Mouse (Mus musculus): ENCODE measurements around the gene Gm28729.

GRCm38 (mm10) chr9:96483028-96483427, 42.0 kb downstream of the Gm28729 start:
- TF ChIP-seq CTCF (IDR thresholded peaks at IDR 0.05; ENCODE audit: low read depth, low read length) = no peak
- no peak for TF ChIP-seq TAL1 (conservative IDR thresholded peaks at IDR 0.05; ENCODE audit: low read depth, low read length)
